Mouse (Mus musculus) kidney, embryonic 15.5 days (tissue): Measurements from ENCODE around the gene Mctp1. TPM values are rescaled to one million over a fixed set of nuclear protein-coding genes. Genes with fewer than 3 reads are reported as not detected.
"Not testable (repeated sequence)": the region's sequence is repeated elsewhere in the genome, so short reads cannot be mapped to it uniquely, and the experiment has no call there.

ENCODE experiments used
- ATAC-seq: fragments of 200-750 bp; cut with Nextera tagmentation; replicated peaks from 2 replicates; pipeline ENCODE4 v1.8.0; 2017; ENCODE audit warnings: moderate TSS enrichment; ENCODE audit not compliant: low FRiP score
- H3K27ac ChIP-seq: fragments of 300-500 bp; sonication (generic); 2 replicates; pipeline ENCODE4 v1.5.1; 2015; ENCODE audit warnings: mild to moderate bottlenecking, inconsistent platforms
- H3K27me3 ChIP-seq: fragments of 300-500 bp; sonication (generic); 2 replicates; pipeline ENCODE4 v1.6.1; 2015; ENCODE audit warnings: inconsistent platforms
- H3K36me3 ChIP-seq: fragments of 300-500 bp; sonication (generic); 2 replicates; pipeline ENCODE4 v1.6.1; 2015; ENCODE audit warnings: inconsistent platforms
- H3K4me1 ChIP-seq: fragments of 300-500 bp; sonication (generic); 2 replicates; pipeline ENCODE4 v1.6.1; 2015; ENCODE audit warnings: inconsistent platforms
- H3K4me2 ChIP-seq: fragments of 300-500 bp; sonication (generic); 2 replicates; pipeline ENCODE4 v1.6.1; 2015; ENCODE audit warnings: moderate library complexity, mild to moderate bottlenecking, inconsistent platforms
- H3K4me3 ChIP-seq: fragments of 300-500 bp; sonication (generic); replicated peaks from 2 replicates; pipeline ENCODE4 v1.5.1; 2015; ENCODE audit warnings: mild to moderate bottlenecking, inconsistent platforms
- H3K9ac ChIP-seq: fragments of 300-500 bp; sonication (generic); 2 replicates; pipeline ENCODE4 v1.6.1; 2015; ENCODE audit warnings: mild to moderate bottlenecking, inconsistent platforms
- H3K9me3 ChIP-seq: fragments of 300-500 bp; sonication (generic); replicated peaks from 2 replicates; pipeline ENCODE4 v1.6.1; 2016; ENCODE audit warnings: inconsistent platforms
- WGBS: fragments of 180-500 bp; shearing (Covaris S2); methylation state at CpG from one replicate; pipeline ENCODE4 v1.1.7; 2015; ENCODE audit warnings: mixed read lengths; 5-methylcytosine and 5-hydroxymethylcytosine counted together
- polyA plus RNA-seq: library from polyadenylated mRNA; unstranded; fragments of >200 nt; fragmentation: Nextera tagmentation; extraction: Ambion mirVana; gene quantifications from 2 replicates; pipeline ENCODE4 v1.2.1, GENCODE M21; 2015

Mctp1 gene
- polyA plus RNA-seq, 1 experiment from 2014 or later: 0.30 TPM

- no peaks in the 10 kb centered on the region for H3K4me1 ChIP-seq
- H3K27me3 ChIP-seq: no peaks in the 10 kb centered on the region
- ATAC-seq: no peak
- no peak overlapping the region for H3K4me2 ChIP-seq
- H3K27ac ChIP-seq: no peak overlapping the region
- H3K9me3 ChIP-seq: no peaks in the 10 kb centered on the region
- no peak overlapping the region for H3K9ac ChIP-seq
- H3K4me3 ChIP-seq: no peak overlapping the region
- WGBS: 36% methylated on average over 1 of the region's 1 CpGs
- no peaks in the 10 kb centered on the region for H3K36me3 ChIP-seq
These were observed 542.5 kb downstream of the Mctp1 start for GRCm38 (mm10) chr13:76926851-76927250.

- H3K27ac ChIP-seq: no peak overlapping the region
- no peaks in the 10 kb centered on the region for H3K4me1 ChIP-seq
- no peak overlapping the region for H3K4me3 ChIP-seq
- H3K9me3 ChIP-seq: no peaks in the 10 kb centered on the region
- no peaks in the 10 kb centered on the region for H3K36me3 ChIP-seq
- WGBS: 74% methylated on average over 5 of the region's 5 CpGs
- no peak overlapping the region for H3K9ac ChIP-seq
- H3K4me2 ChIP-seq: no peak overlapping the region
- no peak for ATAC-seq
- H3K27me3 ChIP-seq: no peaks in the 10 kb centered on the region
These were observed 543.6 kb downstream of the Mctp1 start for GRCm38 (mm10) chr13:76927875-76928440.

GRCm38 (mm10) chr13:76929152-76929551, 544.8 kb downstream of the Mctp1 start:
- Histone ChIP-seq H3K9me3 (no peaks in the 10 kb centered on the region), H3K4me3 (no peak overlapping the region), H3K4me2 (no peak overlapping the region), H3K4me1 (no peaks in the 10 kb centered on the region), H3K27me3 (no peaks in the 10 kb centered on the region), H3K9ac (no peak overlapping the region), H3K36me3 (no peaks in the 10 kb centered on the region), H3K27ac (no peak overlapping the region)
- 82% methylated on average over 3 of the region's 3 CpGs for WGBS
- no peak for ATAC-seq

GRCm38 (mm10) chr13:76932933-76933332, 548.6 kb downstream of the Mctp1 start:
- Histone ChIP-seq H3K36me3 (no peaks in the 10 kb centered on the region), H3K27me3 (no peaks in the 10 kb centered on the region), H3K27ac (no peak overlapping the region), H3K9me3 (no peaks in the 10 kb centered on the region), H3K4me3 (no peak overlapping the region), H3K9ac (no peak overlapping the region), H3K4me1 (no peaks in the 10 kb centered on the region), H3K4me2 (no peak overlapping the region)
- WGBS: 77% methylated on average over 5 of the region's 5 CpGs
- no peak for ATAC-seq

- Histone ChIP-seq H3K27ac (no peak overlapping the region), H3K36me3 (no peaks in the 10 kb centered on the region), H3K4me2 (no peak overlapping the region), H3K9ac (no peak overlapping the region), H3K4me1 (no peaks in the 10 kb centered on the region), H3K9me3 (no peaks in the 10 kb centered on the region), H3K27me3 (no peaks in the 10 kb centered on the region), H3K4me3 (no peak overlapping the region)
- ATAC-seq: no peak
These were observed 564.9 kb downstream of the Mctp1 start for GRCm38 (mm10) chr13:76949234-76949633.

- no peaks in the 10 kb centered on the region for H3K27me3 ChIP-seq
- H3K4me1 ChIP-seq: no peaks in the 10 kb centered on the region
- no peak overlapping the region for H3K4me3 ChIP-seq
- no peaks in the 10 kb centered on the region for H3K9me3 ChIP-seq
- no peaks in the 10 kb centered on the region for H3K36me3 ChIP-seq
- no peak overlapping the region for H3K4me2 ChIP-seq
- no peak for ATAC-seq
- no peak overlapping the region for H3K9ac ChIP-seq
- no peak overlapping the region for H3K27ac ChIP-seq
These were observed 583.3 kb downstream of the Mctp1 start for GRCm38 (mm10) chr13:76967588-76967987.

- Histone ChIP-seq H3K4me3 (no peak overlapping the region), H3K9me3 (no peaks in the 10 kb centered on the region), H3K36me3 (no peaks in the 10 kb centered on the region), H3K27ac (no peak overlapping the region), H3K4me2 (no peak overlapping the region), H3K4me1 (no peaks in the 10 kb centered on the region), H3K9ac (no peak overlapping the region), H3K27me3 (no peaks in the 10 kb centered on the region)
- WGBS: 1% methylated on average over 2 of the region's 2 CpGs
- ATAC-seq: no peak
These were observed 585.1 kb downstream of the Mctp1 start for GRCm38 (mm10) chr13:76969386-76969785.

- not testable (repeated sequence) for H3K27ac ChIP-seq, H3K9ac ChIP-seq, H3K4me1 ChIP-seq, H3K9me3 ChIP-seq, H3K4me3 ChIP-seq, ATAC-seq, H3K4me2 ChIP-seq, H3K36me3 ChIP-seq, H3K27me3 ChIP-seq
- 90% methylated on average over 3 of the region's 3 CpGs for WGBS
These were observed 586.7 kb downstream of the Mctp1 start for GRCm38 (mm10) chr13:76971046-76971445.

- Histone ChIP-seq H3K27me3 (no peaks in the 10 kb centered on the region), H3K4me3 (no peak overlapping the region), H3K9ac (no peak overlapping the region), H3K9me3 (no peaks in the 10 kb centered on the region), H3K4me2 (no peak overlapping the region), H3K36me3 (no peaks in the 10 kb centered on the region), H3K4me1 (no peaks in the 10 kb centered on the region), H3K27ac (no peak overlapping the region)
- 75% methylated on average over 3 of the region's 3 CpGs for WGBS
- no peak for ATAC-seq
These were observed 618.3 kb downstream of the Mctp1 start for GRCm38 (mm10) chr13:77002628-77003027.

GRCm38 (mm10) chr13:77003684-77004083, 619.3 kb downstream of the Mctp1 start:
- no peak overlapping the region for H3K4me3 ChIP-seq
- no peaks in the 10 kb centered on the region for H3K36me3 ChIP-seq
- 83% methylated on average over 1 of the region's 1 CpGs for WGBS
- no peak overlapping the region for H3K9ac ChIP-seq
- H3K27me3 ChIP-seq: no peaks in the 10 kb centered on the region
- H3K9me3 ChIP-seq: no peaks in the 10 kb centered on the region
- no peak for ATAC-seq
- H3K4me2 ChIP-seq: no peak overlapping the region
- no peak overlapping the region for H3K27ac ChIP-seq
- no peaks in the 10 kb centered on the region for H3K4me1 ChIP-seq

- Histone ChIP-seq H3K9me3 (no peaks in the 10 kb centered on the region), H3K4me2 (no peak overlapping the region), H3K9ac (no peak overlapping the region), H3K27ac (no peak overlapping the region), H3K4me3 (no peak overlapping the region), H3K36me3 (no peaks in the 10 kb centered on the region), H3K4me1 (no peaks in the 10 kb centered on the region), H3K27me3 (no peaks in the 10 kb centered on the region)
- WGBS: 81% methylated on average over 2 of the region's 2 CpGs
- no peak for ATAC-seq
These were observed 634.5 kb downstream of the Mctp1 start for GRCm38 (mm10) chr13:77018851-77019250.

GRCm38 (mm10) chr13:77029594-77029993, 645.3 kb downstream of the Mctp1 start:
- Histone ChIP-seq H3K27me3 (no peaks in the 10 kb centered on the region), H3K27ac (no peak overlapping the region), H3K9me3 (no peaks in the 10 kb centered on the region), H3K4me3 (no peak overlapping the region), H3K36me3 (no peaks in the 10 kb centered on the region), H3K4me1 (no peaks in the 10 kb centered on the region), H3K4me2 (no peak overlapping the region), H3K9ac (no peak overlapping the region)
- no peak for ATAC-seq
- 54% methylated on average over 5 of the region's 5 CpGs for WGBS

GRCm38 (mm10) chr13:77043375-77043774, 659.0 kb downstream of the Mctp1 start:
- peaks cover 14% of the 10 kb centered on the region for H3K36me3 ChIP-seq
- no peak overlapping the region for H3K4me3 ChIP-seq
- no peak for ATAC-seq
- WGBS: 82% methylated on average over 1 of the region's 1 CpGs
- H3K27me3 ChIP-seq: no peaks in the 10 kb centered on the region
- H3K9me3 ChIP-seq: no peaks in the 10 kb centered on the region
- H3K27ac ChIP-seq: no peak overlapping the region
- H3K9ac ChIP-seq: no peak overlapping the region
- no peaks in the 10 kb centered on the region for H3K4me1 ChIP-seq
- H3K4me2 ChIP-seq: no peak overlapping the region
